Mouse (Mus musculus): ENCODE measurements around the gene Ppp2r1a. TPM values are rescaled to one million over a fixed set of nuclear protein-coding genes. Genes with fewer than 3 reads are reported as not detected.

The Ppp2r1a gene
- total and polyA plus RNA-seq, 3 experiments = 154 to 312 TPM; not detected in 1

DNA sequence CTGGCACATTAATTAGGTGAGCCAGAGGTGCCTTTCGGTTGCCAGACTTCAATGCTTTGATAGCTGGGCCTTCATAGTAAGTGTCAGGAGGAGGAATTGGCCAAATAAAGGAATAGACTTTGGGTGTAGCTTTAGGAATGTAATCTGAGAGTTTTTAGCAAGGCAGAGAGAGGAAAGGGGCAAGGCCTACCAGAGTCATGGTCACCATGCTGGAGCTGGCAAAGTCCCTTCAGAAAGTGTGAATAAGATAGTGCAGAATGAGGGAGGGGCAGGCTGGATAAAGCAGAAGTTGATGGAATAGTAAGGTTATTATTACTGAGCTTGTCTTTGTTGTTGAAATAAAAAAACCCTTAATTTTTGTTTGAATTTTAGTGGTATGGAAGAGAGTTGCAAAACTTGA is 64.6 kb downstream of the Ppp2r1a start:
- peak; percentile 73 for DNase-seq (ENCODE audit: low read depth, low spot score)
- Histone ChIP-seq H3K79me2 (ENCODE audit: control insufficient read depth, insufficient read depth, low read length, poor library complexity) (peaks cover 16% of the 10 kb centered on the region), H3K4me3 (ENCODE audit: control insufficient read depth in 1 of 2, insufficient read depth in 1 of 2, low read depth in 2 of 2, low read length in 2 of 2) (peak overlapping the region; percentile 84 to 96), H3K9ac (ENCODE audit: control insufficient read depth, low read depth, low read length, poor library complexity, severe bottlenecking) (peak overlapping the region; percentile 88), H3K4me1 (ENCODE audit: control insufficient read depth in 1 of 2, insufficient read depth in 2 of 2, low read length in 2 of 2) (peaks cover 2 to 7% of the 10 kb centered on the region in 2 experiments; a peak in 2 of 4 replicates), H3K9me3 (replicated peaks; ENCODE audit: insufficient read depth, low read length) (no peaks in the 10 kb centered on the region), H3K36me3 (ENCODE audit: control insufficient read depth in 1 of 2, insufficient read depth in 2 of 2, low read length in 2 of 2) (peaks cover 4 to 7% of the 10 kb centered on the region in 2 experiments), H3K27me3 (ENCODE audit: control insufficient read depth in 1 of 2, insufficient read depth in 2 of 2, low read length in 2 of 2) (no peaks in the 10 kb centered on the region), H3K27ac (ENCODE audit: control insufficient read depth, low read depth, low read length) (peak overlapping the region; percentile 82)
- TF ChIP-seq SMC3 (IDR thresholded peaks at IDR 0.05; ENCODE audit: low read depth, low read length) = no peak
- 0 out of 2 replicates have a peak, but pooled peaks have one; percentile 10 for TF ChIP-seq MYC (IDR thresholded peaks at IDR 0.05; ENCODE audit: low read depth, low read length)
- no peak for TF ChIP-seq POLR2A (IDR thresholded peaks at IDR 0.05; ENCODE audit: control insufficient read depth in 1 of 2, insufficient read depth in 1 of 2, low read depth in 1 of 2, low read length in 2 of 2, poor library complexity in 1 of 2)
- no peak for TF ChIP-seq MAFK (IDR thresholded peaks at IDR 0.05; ENCODE audit: borderline replicate concordance, low read depth, low read length)
- TF ChIP-seq MXI1 (IDR thresholded peaks at IDR 0.05; ENCODE audit: low read depth, low read length) = peak; percentile 21; the same call in 1 of the 2 replicates
- no peak for TF ChIP-seq MEF2A (IDR thresholded peaks at IDR 0.05; ENCODE audit: extremely low read depth, insufficient replicate concordance, low read depth, low read length, poor library complexity, severe bottlenecking)
- TF ChIP-seq SIN3A (IDR thresholded peaks at IDR 0.05; ENCODE audit: low read length) = no peak
- TF ChIP-seq ZKSCAN1 (IDR thresholded peaks at IDR 0.05; ENCODE audit: low read depth, low read length) = no peak
- no peak for TF ChIP-seq MAX (IDR thresholded peaks at IDR 0.05; ENCODE audit: low read length)
- no peak for TF ChIP-seq EP300 (IDR thresholded peaks at IDR 0.05; ENCODE audit: low read depth in 1 of 2, low read length in 2 of 2)

Other genes starting within 250 kb of the Ppp2r1a start
- gene Vmn1r227, start 215.5 kb upstream of the Ppp2r1a start, total RNA-seq (2012; rRNA removed) = not detected in 2 replicates
- under 1 TPM in 1 of 2 experiments, not detected in 1; 0.01 TPM for gene Vmn1r227, start 215.5 kb upstream of the Ppp2r1a start, polyA plus RNA-seq (2012; ENCODE audit: insufficient read depth in 1 of 2, insufficient read length in 2 of 2, low read depth in 1 of 2, low replicate concordance in 2 of 2, missing spikeins in 1 of 2)
- not detected in 2 replicates for gene Vmn1r228, start 159.2 kb upstream of the Ppp2r1a start, total RNA-seq (2012; rRNA removed)
- not detected for gene Vmn1r228, start 159.2 kb upstream of the Ppp2r1a start, polyA plus RNA-seq (2012; ENCODE audit: insufficient read depth in 1 of 2, insufficient read length in 2 of 2, low read depth in 1 of 2, low replicate concordance in 2 of 2, missing spikeins in 1 of 2)
- not detected in 2 replicates for gene Vmn1r229, start 133.8 kb upstream of the Ppp2r1a start, total RNA-seq (2012; rRNA removed)
- gene Vmn1r229, start 133.8 kb upstream of the Ppp2r1a start, polyA plus RNA-seq (2012; ENCODE audit: insufficient read depth in 1 of 2, insufficient read length in 2 of 2, low read depth in 1 of 2, low replicate concordance in 2 of 2, missing spikeins in 1 of 2) = under 1 TPM in 1 of 2 experiments, not detected in 1; 0.01 TPM
- gene Vmn1r230, start 104.9 kb upstream of the Ppp2r1a start, total RNA-seq (2012; rRNA removed) = not detected in 2 replicates
- gene Vmn1r230, start 104.9 kb upstream of the Ppp2r1a start, polyA plus RNA-seq (2012; ENCODE audit: insufficient read depth in 1 of 2, insufficient read length in 2 of 2, low read depth in 1 of 2, low replicate concordance in 2 of 2, missing spikeins in 1 of 2) = not detected
- not detected in 2 replicates for gene Vmn1r231, start 40.2 kb upstream of the Ppp2r1a start, total RNA-seq (2012; rRNA removed)
- not detected for gene Vmn1r231, start 40.2 kb upstream of the Ppp2r1a start, polyA plus RNA-seq (2012; ENCODE audit: insufficient read depth in 1 of 2, insufficient read length in 2 of 2, low read depth in 1 of 2, low replicate concordance in 2 of 2, missing spikeins in 1 of 2)
- gene Vmn1r232, start 25.6 kb upstream of the Ppp2r1a start, total RNA-seq (2012; rRNA removed) = not detected in 2 replicates
- gene Vmn1r232, start 25.6 kb upstream of the Ppp2r1a start, polyA plus RNA-seq (2012; ENCODE audit: insufficient read depth in 1 of 2, insufficient read length in 2 of 2, low read depth in 1 of 2, low replicate concordance in 2 of 2, missing spikeins in 1 of 2) = not detected
- gene Vmn1r233, start 51.2 kb downstream of the Ppp2r1a start, total RNA-seq (2012; rRNA removed) = not detected in 2 replicates
- gene Vmn1r233, start 51.2 kb downstream of the Ppp2r1a start, polyA plus RNA-seq (2012; ENCODE audit: insufficient read depth in 1 of 2, insufficient read length in 2 of 2, low read depth in 1 of 2, low replicate concordance in 2 of 2, missing spikeins in 1 of 2) = not detected
- 9.1 and 11.6 TPM in 2 replicates for gene Zfp160, start 63.6 kb downstream of the Ppp2r1a start, total RNA-seq (2012; rRNA removed)
- gene Zfp160, start 63.6 kb downstream of the Ppp2r1a start, polyA plus RNA-seq (2012; ENCODE audit: insufficient read depth in 1 of 2, insufficient read length in 2 of 2, low read depth in 1 of 2, low replicate concordance in 2 of 2, missing spikeins in 1 of 2) = 1 to 10 TPM in 1 of 2 experiments, not detected in 1; 7.7 TPM

Data from MEL (cell line).